Mouse (Mus musculus): ENCODE measurements around the gene Prkar2b. TPM values are rescaled to one million over a fixed set of nuclear protein-coding genes. Genes with fewer than 3 reads are reported as not detected.

Gene Prkar2b
- polyA plus RNA-seq (2016; fragmentation: Nextera tagmentation; extraction: Ambion mirVana), result 74.0 and 78.2 TPM in 2 replicates

GRCm38 (mm10) chr12:32061090-32061930 lies at the start of gene Prkar2b:
Gene Prkar2b, minus strand, starts transcription at chr12:32061296.
- no peaks in the 10 kb centered on the region for H3K9me3 ChIP-seq
- peak within 1 kb of the TSS; percentile 78 for H3K4me2 ChIP-seq (replicated peaks)
- under 1% methylated on average over 63 of the region's 64 CpGs for WGBS

GRCm38 (mm10) chr12:32109201-32109600 lies 48.1 kb upstream of the Prkar2b start:
- H3K4me2 ChIP-seq (replicated peaks), result no peak overlapping the region
- H3K4me1 ChIP-seq, result no peaks in the 10 kb centered on the region; the same call in 1 of the 2 replicates
- no peaks in the 10 kb centered on the region for H3K9me3 ChIP-seq
- H3K36me3 ChIP-seq, result no peaks in the 10 kb centered on the region
- H3K27ac ChIP-seq, result no peak overlapping the region
- WGBS, result 88% methylated on average over 8 of the region's 8 CpGs
- no peak for ATAC-seq (ENCODE audit: low FRiP score, low read depth)
- no peak overlapping the region for H3K4me3 ChIP-seq
- H3K9ac ChIP-seq, result no peak overlapping the region
- H3K27me3 ChIP-seq (replicated peaks), result no peaks in the 10 kb centered on the region

More at GRCm38 (mm10) chr12:32061090-32061930, at the start of gene Prkar2b:
- Histone ChIP-seq H3K27me3 (replicated peaks) (no peaks in the 10 kb centered on the region), H3K4me3 (peak within 1 kb of the TSS; percentile 78), H3K4me1 (peaks cover 8% of the 10 kb centered on the region; the same call in 1 of the 2 replicates), H3K9ac (peak within 1 kb of the TSS; percentile 94), H3K36me3 (no peaks in the 10 kb centered on the region), H3K27ac (peak within 1 kb of the TSS; percentile 95)
- ATAC-seq (ENCODE audit: low FRiP score, low read depth), result peak; percentile 94

GRCm38 (mm10) chr12:32104955-32105521 lies 43.9 kb upstream of the Prkar2b start:
- no peaks in the 10 kb centered on the region for H3K4me1 ChIP-seq
- no peaks in the 10 kb centered on the region for H3K9me3 ChIP-seq
- no peaks in the 10 kb centered on the region for H3K27me3 ChIP-seq (replicated peaks)
- no peak overlapping the region for H3K9ac ChIP-seq
- H3K27ac ChIP-seq, result no peak overlapping the region
- H3K4me2 ChIP-seq (replicated peaks), result no peak overlapping the region
- WGBS, result 79% methylated on average over 4 of the region's 4 CpGs
- no peaks in the 10 kb centered on the region for H3K36me3 ChIP-seq
- no peak overlapping the region for H3K4me3 ChIP-seq
- ATAC-seq (ENCODE audit: low FRiP score, low read depth), result no peak

- 88% methylated on average over 6 of the region's 6 CpGs for WGBS
These were observed 43.4 kb upstream of the Prkar2b start for GRCm38 (mm10) chr12:32104451-32104862.

GRCm38 (mm10) chr12:32101306-32101705 lies 40.2 kb upstream of the Prkar2b start:
- Histone ChIP-seq H3K4me3 (no peak overlapping the region), H3K9ac (no peak overlapping the region), H3K27me3 (replicated peaks) (no peaks in the 10 kb centered on the region), H3K36me3 (no peaks in the 10 kb centered on the region), H3K4me2 (replicated peaks) (no peak overlapping the region), H3K27ac (no peak overlapping the region), H3K4me1 (no peaks in the 10 kb centered on the region), H3K9me3 (no peaks in the 10 kb centered on the region)
- 96% methylated on average over 4 of the region's 4 CpGs for WGBS
- ATAC-seq (ENCODE audit: low FRiP score, low read depth), result no peak

More at GRCm38 (mm10) chr12:32104451-32104862, 43.4 kb upstream of the Prkar2b start:
- ATAC-seq (ENCODE audit: low FRiP score, low read depth), result no peak
- no peaks in the 10 kb centered on the region for H3K4me1 ChIP-seq
- no peak overlapping the region for H3K9ac ChIP-seq
- no peaks in the 10 kb centered on the region for H3K27me3 ChIP-seq (replicated peaks)
- no peak overlapping the region for H3K27ac ChIP-seq
- H3K4me2 ChIP-seq (replicated peaks), result no peak overlapping the region
- no peaks in the 10 kb centered on the region for H3K9me3 ChIP-seq
- no peaks in the 10 kb centered on the region for H3K36me3 ChIP-seq
- H3K4me3 ChIP-seq, result no peak overlapping the region

- Histone ChIP-seq H3K27ac (no peak overlapping the region), H3K4me1 (no peaks in the 10 kb centered on the region), H3K27me3 (replicated peaks) (no peaks in the 10 kb centered on the region), H3K4me3 (no peak overlapping the region), H3K36me3 (no peaks in the 10 kb centered on the region), H3K9me3 (no peaks in the 10 kb centered on the region), H3K4me2 (replicated peaks) (no peak overlapping the region), H3K9ac (no peak overlapping the region)
- WGBS, result 89% methylated on average over 4 of the region's 4 CpGs
- no peak for ATAC-seq (ENCODE audit: low FRiP score, low read depth)
These were observed 38.6 kb upstream of the Prkar2b start for GRCm38 (mm10) chr12:32099686-32100206.

GRCm38 (mm10) chr12:32098596-32098995 lies 37.5 kb upstream of the Prkar2b start:
- Histone ChIP-seq H3K27me3 (replicated peaks) (no peaks in the 10 kb centered on the region), H3K9me3 (no peaks in the 10 kb centered on the region), H3K27ac (no peak overlapping the region), H3K36me3 (no peaks in the 10 kb centered on the region), H3K4me2 (replicated peaks) (no peak overlapping the region), H3K4me3 (no peak overlapping the region), H3K9ac (no peak overlapping the region), H3K4me1 (no peaks in the 10 kb centered on the region)
- no peak for ATAC-seq (ENCODE audit: low FRiP score, low read depth)
- WGBS, result 77% methylated on average over 4 of the region's 4 CpGs

GRCm38 (mm10) chr12:32097107-32097506 lies 36.0 kb upstream of the Prkar2b start:
- H3K36me3 ChIP-seq, result no peaks in the 10 kb centered on the region
- H3K9me3 ChIP-seq, result no peaks in the 10 kb centered on the region; the same call in 1 of the 2 replicates
- no peaks in the 10 kb centered on the region for H3K4me1 ChIP-seq
- H3K4me2 ChIP-seq (replicated peaks), result no peak overlapping the region
- ATAC-seq (ENCODE audit: low FRiP score, low read depth), result no peak
- WGBS, result 78% methylated on average over 1 of the region's 1 CpGs
- H3K9ac ChIP-seq, result no peak overlapping the region
- H3K27ac ChIP-seq, result no peak overlapping the region
- no peaks in the 10 kb centered on the region for H3K27me3 ChIP-seq (replicated peaks)
- no peak overlapping the region for H3K4me3 ChIP-seq

GRCm38 (mm10) chr12:32095164-32095563 lies 34.1 kb upstream of the Prkar2b start:
- WGBS, result 79% methylated on average over 1 of the region's 1 CpGs
- Histone ChIP-seq H3K4me1 (no peaks in the 10 kb centered on the region), H3K27ac (no peak overlapping the region), H3K4me3 (no peak overlapping the region), H3K27me3 (replicated peaks) (no peaks in the 10 kb centered on the region), H3K9ac (no peak overlapping the region), H3K9me3 (no peaks in the 10 kb centered on the region; the same call in 1 of the 2 replicates), H3K4me2 (replicated peaks) (no peak overlapping the region), H3K36me3 (no peaks in the 10 kb centered on the region)
- ATAC-seq (ENCODE audit: low FRiP score, low read depth), result no peak

GRCm38 (mm10) chr12:32092452-32092851 lies 31.4 kb upstream of the Prkar2b start:
- Histone ChIP-seq H3K4me1 (no peaks in the 10 kb centered on the region), H3K4me2 (replicated peaks) (no peak overlapping the region), H3K4me3 (no peak overlapping the region), H3K27ac (no peak overlapping the region), H3K9me3 (no peaks in the 10 kb centered on the region; the same call in 1 of the 2 replicates), H3K36me3 (no peaks in the 10 kb centered on the region), H3K27me3 (replicated peaks) (no peaks in the 10 kb centered on the region), H3K9ac (no peak overlapping the region)
- WGBS, result 94% methylated on average over 4 of the region's 4 CpGs
- no peak for ATAC-seq (ENCODE audit: low FRiP score, low read depth)

GRCm38 (mm10) chr12:32088566-32088965 lies 27.5 kb upstream of the Prkar2b start:
- Histone ChIP-seq H3K4me1 (no peaks in the 10 kb centered on the region), H3K36me3 (no peaks in the 10 kb centered on the region), H3K4me2 (replicated peaks) (no peak overlapping the region), H3K27me3 (replicated peaks) (no peaks in the 10 kb centered on the region), H3K4me3 (no peak overlapping the region), H3K9ac (no peak overlapping the region), H3K27ac (no peak overlapping the region), H3K9me3 (no peaks in the 10 kb centered on the region; the same call in 1 of the 2 replicates)
- ATAC-seq (ENCODE audit: low FRiP score, low read depth), result no peak
- 85% methylated on average over 3 of the region's 3 CpGs for WGBS

GRCm38 (mm10) chr12:32087339-32087738 lies 26.2 kb upstream of the Prkar2b start:
- H3K4me1 ChIP-seq, result no peaks in the 10 kb centered on the region
- 82% methylated on average over 8 of the region's 8 CpGs for WGBS
- no peaks in the 10 kb centered on the region for H3K36me3 ChIP-seq
- no peaks in the 10 kb centered on the region; the same call in 1 of the 2 replicates for H3K9me3 ChIP-seq
- no peaks in the 10 kb centered on the region for H3K27me3 ChIP-seq (replicated peaks)
- no peak overlapping the region for H3K4me2 ChIP-seq (replicated peaks)
- ATAC-seq (ENCODE audit: low FRiP score, low read depth), result no peak
- H3K4me3 ChIP-seq, result no peak overlapping the region
- H3K9ac ChIP-seq, result no peak overlapping the region
- no peak overlapping the region for H3K27ac ChIP-seq
